Mouse (Mus musculus) c-Kit-negative CD71-positive TER-119-positive erythroid progenitor cells, embryonic 14.5 days (primary cell): ENCODE results near the gene Grid1.

Source experiments
- DNase-seq: peaks from one replicate; pipeline ENCODE4 v3.0.0-alpha.2; 2013; ENCODE audit warnings: low read depth, low spot score

Grid1 gene

DNA sequence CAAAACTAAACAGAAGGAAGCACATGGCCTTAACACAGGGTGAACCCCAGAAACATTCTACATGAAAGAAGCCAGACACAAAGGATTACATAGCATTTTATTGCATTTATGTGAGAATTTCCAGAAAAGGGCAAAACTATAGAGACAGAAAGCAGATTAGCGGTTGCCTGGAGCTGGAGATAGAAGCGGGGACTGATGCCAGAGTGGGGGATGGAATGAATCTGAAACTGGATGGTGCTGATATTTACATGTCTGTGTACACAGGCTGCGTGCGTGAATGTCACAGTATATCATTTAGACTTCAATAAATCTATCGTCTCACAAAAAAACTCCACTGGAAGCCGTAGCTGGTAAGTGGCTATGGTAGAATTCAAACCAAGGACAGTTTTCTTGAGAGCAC is 96.4 kb downstream of the Grid1 start:
- DNase-seq, result no peak

DNA sequence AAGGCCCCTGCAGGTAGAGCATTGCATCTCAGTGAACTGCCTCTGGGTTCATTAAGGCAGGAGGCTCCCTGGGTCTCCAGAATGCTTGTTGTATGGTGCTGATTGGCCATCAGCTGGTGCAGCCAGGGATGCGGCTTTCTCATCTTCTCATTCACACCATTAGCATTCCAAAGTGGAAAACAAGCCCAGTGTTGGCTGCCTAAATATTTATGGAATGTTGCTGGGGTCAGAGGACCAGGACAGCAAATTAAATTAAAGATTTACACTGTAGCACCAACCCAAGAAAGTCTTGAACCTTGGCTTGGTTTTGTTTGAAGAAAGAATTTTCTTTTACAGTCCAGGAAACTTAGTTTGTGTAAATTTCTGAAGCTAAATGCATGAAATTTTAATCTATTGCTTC is 97.2 kb downstream of the Grid1 start:
- no peak for DNase-seq

DNA sequence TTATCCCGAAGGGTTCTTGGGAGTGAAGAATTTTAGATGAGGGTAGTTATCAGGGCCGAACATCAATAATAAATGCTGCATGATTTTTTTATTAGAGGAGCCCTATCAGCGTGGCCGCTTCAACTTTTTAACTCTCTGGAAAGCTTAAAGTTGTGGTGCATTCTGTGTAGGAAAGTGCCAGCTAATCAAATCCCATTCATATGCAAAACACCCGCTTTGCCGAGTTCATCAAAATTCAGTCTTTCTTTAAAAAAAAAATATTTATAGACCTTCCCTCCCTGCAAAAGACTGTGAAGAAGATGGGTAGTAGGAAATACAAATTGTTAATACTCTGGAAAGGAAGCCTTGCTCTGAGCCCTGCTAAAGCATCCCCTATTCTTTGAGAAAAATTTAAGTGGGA is 99.3 kb downstream of the Grid1 start:
- no peak for DNase-seq

DNA sequence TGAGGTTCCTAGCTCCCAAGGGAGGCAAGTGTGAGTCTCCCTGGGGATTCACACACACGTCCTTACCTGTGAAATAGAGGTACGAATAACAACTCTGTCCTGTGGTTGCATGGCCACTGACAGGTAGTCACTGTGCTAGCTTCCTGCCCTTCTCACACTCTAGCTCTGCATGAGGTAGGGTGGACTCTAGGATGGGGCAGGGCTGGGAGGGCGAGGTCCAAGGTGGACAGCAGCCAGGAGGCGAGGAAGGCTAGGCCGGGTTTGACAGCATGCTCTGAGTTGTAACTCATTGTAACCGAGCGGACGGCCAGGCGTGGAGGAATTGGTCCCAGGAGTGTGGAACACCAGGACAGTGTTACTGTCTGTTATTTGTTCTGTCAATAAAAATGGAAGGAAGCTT is 101.4 kb downstream of the Grid1 start:
- DNase-seq, result no peak

GRCm38 (mm10) chr14:34925021-34925420 is 105.1 kb downstream of the Grid1 start:
- DNase-seq, result no peak

GRCm38 (mm10) chr14:34930040-34930719 is 110.3 kb downstream of the Grid1 start:
- no peak for DNase-seq

DNA sequence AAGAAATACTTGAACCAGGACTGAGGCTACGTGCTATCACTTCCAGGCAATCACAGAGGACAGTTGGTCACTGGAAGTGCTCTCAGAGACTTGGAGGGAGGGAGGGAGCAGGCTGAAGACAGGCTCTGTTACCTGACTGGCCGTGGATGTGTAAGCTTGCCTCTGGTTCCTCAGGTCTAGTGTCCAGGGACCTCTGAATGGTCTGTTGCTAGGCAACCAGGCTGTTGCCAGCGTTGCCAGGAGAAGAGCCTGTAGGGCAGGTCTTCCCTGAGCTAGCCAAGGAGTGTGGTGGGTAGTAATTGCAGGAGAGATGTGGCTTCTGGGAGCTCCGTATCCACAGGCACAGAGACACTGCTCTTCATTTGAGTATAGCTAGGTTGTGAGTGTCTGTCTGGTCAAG is 113.3 kb downstream of the Grid1 start:
- no peak for DNase-seq

DNA sequence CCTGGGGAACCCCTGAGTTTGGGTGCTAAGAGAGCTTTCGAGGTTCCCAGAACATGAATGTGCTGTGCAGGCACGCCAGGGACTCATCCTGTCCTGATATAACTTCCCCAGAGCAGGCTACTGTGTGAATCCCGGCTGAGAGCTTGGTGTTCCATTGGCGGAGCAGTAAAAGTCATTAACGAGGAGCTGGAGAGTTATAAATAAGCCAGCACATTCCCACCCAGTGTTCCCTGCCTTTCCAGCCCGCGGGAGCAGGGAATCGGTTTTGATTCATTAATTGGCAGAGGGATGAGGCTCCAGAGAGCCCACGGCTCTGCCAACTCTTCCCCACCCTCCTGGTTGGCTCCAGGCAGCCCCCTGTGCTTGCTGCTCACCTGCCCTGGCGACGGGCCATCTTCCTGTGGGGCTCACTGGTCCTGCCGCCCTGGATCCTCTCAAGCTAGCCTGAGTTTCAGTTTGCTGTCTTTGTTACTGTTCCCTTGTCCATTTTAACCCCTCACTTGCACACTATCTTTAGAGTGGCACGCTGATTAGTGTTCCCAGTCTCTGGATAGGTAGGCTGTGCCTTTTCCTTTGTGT is 116.4 kb downstream of the Grid1 start:
- no peak for DNase-seq

- no peak for DNase-seq
These were observed 124.6 kb downstream of the Grid1 start for GRCm38 (mm10) chr14:34944390-34944979.

GRCm38 (mm10) chr14:34945471-34946313 is 125.8 kb downstream of the Grid1 start:
- no peak for DNase-seq

- DNase-seq, result no peak
These were observed 126.3 kb downstream of the Grid1 start for GRCm38 (mm10) chr14:34946314-34946583.

- no peak for DNase-seq
These were observed 128.3 kb downstream of the Grid1 start for GRCm38 (mm10) chr14:34948249-34948648.

DNA sequence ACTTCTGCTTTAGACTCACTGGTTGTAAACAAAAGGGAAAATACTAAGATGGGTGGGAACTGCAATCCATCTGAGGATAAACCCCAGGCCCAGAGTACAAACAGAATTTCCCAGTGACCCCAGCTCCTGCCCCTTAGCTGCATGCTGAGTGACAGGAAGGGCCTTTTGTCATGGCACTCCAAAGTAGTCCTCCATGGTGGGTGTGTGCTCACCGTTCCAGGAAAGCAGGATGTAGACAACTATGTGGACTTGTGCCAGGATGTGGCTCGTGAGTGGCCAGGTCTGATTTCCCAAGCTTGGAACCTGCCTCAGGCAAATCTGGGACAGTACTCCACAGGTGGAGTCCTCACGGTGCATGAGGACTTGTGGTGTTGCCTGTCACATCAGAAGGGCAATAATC is 132.4 kb downstream of the Grid1 start:
- DNase-seq, result no peak

DNA sequence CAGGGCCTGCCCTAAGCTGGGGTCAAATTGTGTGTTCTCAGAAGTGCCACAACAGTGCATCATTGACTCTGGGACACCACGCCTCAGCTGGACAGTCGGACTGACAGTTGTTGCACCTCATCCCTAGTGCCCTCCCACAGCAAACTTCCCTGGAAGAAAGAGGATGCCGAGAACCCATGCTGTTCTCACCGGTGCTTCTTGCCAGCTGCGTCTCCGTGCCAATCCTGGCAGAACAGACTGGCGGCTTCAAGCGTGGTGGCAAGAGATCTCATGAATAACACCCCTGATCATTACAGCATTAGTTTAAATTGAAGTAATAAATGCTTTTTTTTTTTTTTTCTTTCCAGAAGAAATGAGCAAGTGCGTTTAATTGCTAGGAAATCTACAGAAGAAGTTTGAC is 133.7 kb downstream of the Grid1 start:
- DNase-seq, result no peak

- DNase-seq, result no peak
These were observed 135.8 kb downstream of the Grid1 start for GRCm38 (mm10) chr14:34955689-34956088.

- DNase-seq, result no peak
These were observed 140.3 kb downstream of the Grid1 start for GRCm38 (mm10) chr14:34960227-34960626.

DNA sequence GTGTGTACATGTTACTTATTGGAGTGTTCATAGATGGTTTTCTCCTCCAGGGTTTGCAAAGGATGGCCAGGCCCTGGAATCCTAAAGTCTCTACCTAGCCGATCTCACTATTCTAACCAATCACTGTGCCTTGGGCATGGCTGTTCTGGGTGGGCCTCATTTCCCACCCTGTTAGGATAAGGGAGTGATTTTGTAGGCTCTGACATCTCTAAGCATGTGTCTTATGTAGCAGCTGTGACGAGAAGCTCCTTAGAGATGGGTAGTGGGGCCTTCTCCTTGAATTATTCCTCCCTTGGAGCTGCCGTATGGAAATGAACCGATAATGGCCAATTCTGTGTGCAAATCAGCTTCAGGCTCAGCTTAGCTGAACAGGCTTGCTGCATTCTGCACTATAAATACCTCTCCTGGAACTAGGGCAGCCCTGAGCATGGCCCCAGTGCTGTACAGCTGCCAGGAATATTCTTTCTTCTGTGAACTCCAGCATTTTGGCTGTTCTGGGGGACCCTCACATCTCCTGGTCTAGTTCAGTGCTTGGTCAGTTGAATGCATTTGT is 143.8 kb downstream of the Grid1 start:
- DNase-seq, result no peak

GRCm38 (mm10) chr14:34969102-34969819 is 149.4 kb downstream of the Grid1 start:
- DNase-seq, result no peak

DNA sequence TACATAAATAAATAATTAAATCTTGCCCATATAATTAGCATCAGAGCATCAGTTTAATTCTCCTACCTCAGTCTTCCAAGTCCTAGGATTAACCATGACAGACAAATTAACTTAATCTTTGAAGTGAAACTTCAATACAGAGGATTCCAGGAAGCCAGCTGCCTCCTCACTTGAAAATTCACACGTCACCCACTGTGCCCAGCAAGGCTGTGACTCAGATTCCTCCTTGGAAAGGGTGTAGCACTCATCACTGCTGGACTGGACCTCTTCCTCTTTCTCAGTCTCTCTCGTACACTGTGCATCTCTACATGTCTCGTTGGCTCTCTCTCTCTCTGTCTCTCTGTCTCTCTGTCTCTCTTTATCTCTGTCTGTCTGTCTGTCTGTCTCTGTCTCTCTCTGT is 153.0 kb downstream of the Grid1 start:
- DNase-seq, result no peak

DNA sequence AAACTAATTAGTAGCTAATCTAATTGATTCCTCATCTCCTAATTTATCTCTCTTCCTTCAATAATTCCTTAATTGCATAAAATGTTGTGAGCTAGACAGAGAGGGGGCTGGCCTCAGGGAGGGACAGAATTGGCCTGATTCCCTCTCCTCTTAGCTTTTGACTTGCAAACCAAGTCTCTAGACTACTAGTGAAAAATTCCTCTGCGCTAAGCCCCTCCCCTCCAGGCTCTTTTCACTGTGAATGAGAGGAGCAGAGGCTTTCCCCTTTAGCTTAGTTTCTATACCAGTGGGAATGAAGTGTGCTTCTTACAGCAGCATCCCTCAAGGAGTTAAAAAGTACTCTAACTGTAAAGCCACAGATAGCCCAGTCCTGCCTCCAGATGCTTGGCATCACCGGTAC is 160.8 kb downstream of the Grid1 start:
- DNase-seq, result no peak

DNA sequence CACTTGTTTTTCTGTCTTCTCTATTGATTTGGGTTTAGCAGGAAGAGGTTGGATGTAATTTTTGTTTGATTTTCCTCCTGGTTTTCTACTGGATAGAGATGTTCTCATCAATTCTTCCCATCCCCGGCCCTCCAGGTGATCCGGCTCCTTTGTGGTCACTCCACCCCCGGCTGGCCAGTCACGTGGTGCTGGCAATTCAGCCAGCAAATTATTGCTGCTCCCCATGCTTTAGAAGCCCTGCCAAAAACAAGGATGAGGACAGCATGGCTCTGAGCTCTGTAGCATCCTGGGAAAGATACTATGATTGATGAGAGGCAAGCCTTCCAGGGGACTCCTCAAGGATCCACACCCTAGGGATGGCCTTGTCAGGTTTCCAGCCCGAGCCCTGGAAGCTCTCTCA is 169.2 kb downstream of the Grid1 start:
- no peak for DNase-seq

DNA sequence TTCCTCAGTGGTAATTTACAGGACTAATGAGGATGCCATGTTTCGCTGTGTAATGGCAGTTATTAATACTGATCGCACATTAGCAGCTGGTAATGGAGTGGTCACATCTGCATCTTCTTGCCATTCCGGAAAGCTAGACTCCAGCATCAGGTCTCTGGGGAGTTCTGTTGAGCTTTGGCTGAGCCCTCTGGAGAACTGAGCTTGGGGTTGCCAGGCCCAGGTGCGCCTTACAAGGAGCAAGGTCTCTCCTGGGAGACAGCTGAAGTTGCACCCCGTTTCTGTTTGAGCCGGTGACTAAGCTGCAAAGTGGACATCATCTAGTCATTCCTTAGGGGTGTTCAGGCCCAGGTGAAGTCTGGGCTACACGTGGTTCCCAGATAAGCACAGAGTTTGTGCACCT is 186.8 kb downstream of the Grid1 start:
- no peak for DNase-seq
